Mouse (Mus musculus): Measurements from ENCODE around the gene Cops7a. TPM values are rescaled to one million over a fixed set of nuclear protein-coding genes. Genes with fewer than 3 reads are reported as not detected.

Gene Cops7a
- polyA plus RNA-seq, 1 experiment from 2014 or later: 49.6 TPM

- H3K36me3 ChIP-seq (ENCODE audit: control insufficient read depth, insufficient read depth): no peaks in the 10 kb centered on the region
- peaks cover 18% of the 10 kb centered on the region for H3K4me1 ChIP-seq (ENCODE audit: control insufficient read depth, low read depth, low read length)
- no peaks in the 10 kb centered on the region for H3K27me3 ChIP-seq (ENCODE audit: control insufficient read depth, insufficient read depth, low read depth, low read length)
- H3K9me3 ChIP-seq (replicated peaks; ENCODE audit: control insufficient read depth, low read length): no peaks in the 10 kb centered on the region
- peak overlapping the region; percentile 89 for H3K4me3 ChIP-seq (ENCODE audit: low read depth, low read length)
- no peak overlapping the region for H3K9ac ChIP-seq (ENCODE audit: low read depth, low read length)
- ATAC-seq (ENCODE audit: low read depth): no peak
- peak overlapping the region; percentile 96 for H3K4me2 ChIP-seq (ENCODE audit: low read depth, low read length)
- 89% methylated on average over 7 of the region's 7 CpGs for WGBS (ENCODE audit: insufficient replicate concordance)
- no peak overlapping the region for H3K27ac ChIP-seq (ENCODE audit: low read length)
Measured at GRCm38 (mm10) chr6:124966466-124967118, 1.3 kb upstream of the Cops7a start.

DNA sequence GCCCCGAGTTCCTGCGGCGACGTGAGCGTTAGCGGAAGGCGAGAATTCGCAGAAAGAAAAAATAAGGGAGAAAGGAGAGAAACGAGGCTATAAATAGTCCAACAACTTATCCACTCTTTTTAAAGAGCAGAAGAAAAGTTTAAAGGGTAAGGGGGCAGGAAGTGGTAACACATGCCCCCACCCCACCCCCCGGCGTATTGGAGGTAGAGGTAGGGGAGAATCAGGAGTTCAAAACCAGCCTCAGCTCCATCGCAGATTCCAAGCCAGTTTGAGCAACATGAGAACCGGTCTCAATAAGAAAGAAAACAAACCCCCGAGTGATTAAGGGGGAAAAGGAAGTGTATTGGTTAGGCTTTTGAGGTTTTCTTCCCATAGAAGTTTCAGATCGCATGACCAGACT, 409 bp upstream of the Cops7a start:
- Histone ChIP-seq H3K4me1 (ENCODE audit: control insufficient read depth, low read depth, low read length) (peaks cover 18% of the 10 kb centered on the region), H3K4me3 (ENCODE audit: low read depth, low read length) (peak overlapping the region; percentile 89), H3K36me3 (ENCODE audit: control insufficient read depth, insufficient read depth) (no peaks in the 10 kb centered on the region), H3K27ac (ENCODE audit: low read length) (peak overlapping the region; percentile 84), H3K4me2 (ENCODE audit: low read depth, low read length) (peak overlapping the region; percentile 96), H3K27me3 (ENCODE audit: control insufficient read depth, insufficient read depth, low read depth, low read length) (no peaks in the 10 kb centered on the region), H3K9ac (ENCODE audit: low read depth, low read length) (peak overlapping the region; percentile 87), H3K9me3 (replicated peaks; ENCODE audit: control insufficient read depth, low read length) (no peaks in the 10 kb centered on the region)
- WGBS (ENCODE audit: insufficient replicate concordance): 2% methylated on average over 15 of the region's 15 CpGs
- no peak for ATAC-seq (ENCODE audit: low read depth)

DNA sequence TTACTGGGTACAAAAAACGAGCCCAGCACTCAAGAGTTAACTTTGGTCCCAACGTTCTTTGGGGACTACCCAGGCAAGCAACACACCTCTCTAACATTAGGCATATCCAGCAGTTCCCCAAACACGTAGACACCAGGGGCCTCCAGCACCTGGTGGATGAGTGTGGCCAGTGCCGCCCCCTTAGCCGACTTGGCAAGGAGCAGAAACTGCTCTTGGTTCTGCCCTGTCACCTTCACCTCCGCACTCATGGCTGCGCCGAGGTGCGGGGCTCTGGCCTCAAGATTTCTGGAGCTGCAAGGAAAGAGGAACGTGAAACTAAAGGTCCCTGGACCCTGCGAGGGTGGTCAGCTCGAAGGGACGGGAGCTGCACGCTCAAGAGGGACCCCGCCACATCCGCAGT, 700 bp downstream of the Cops7a start:
- peak overlapping the region; percentile 84 for H3K27ac ChIP-seq (ENCODE audit: low read length)
- no peak for ATAC-seq (ENCODE audit: low read depth)
- peak overlapping the region; percentile 89 for H3K4me3 ChIP-seq (ENCODE audit: low read depth, low read length)
- H3K9me3 ChIP-seq (replicated peaks; ENCODE audit: control insufficient read depth, low read length): no peaks in the 10 kb centered on the region
- WGBS (ENCODE audit: insufficient replicate concordance): 14% methylated on average over 16 of the region's 16 CpGs
- H3K4me2 ChIP-seq (ENCODE audit: low read depth, low read length): peak overlapping the region; percentile 96
- H3K4me1 ChIP-seq (ENCODE audit: control insufficient read depth, low read depth, low read length): peaks cover 18% of the 10 kb centered on the region
- no peaks in the 10 kb centered on the region for H3K27me3 ChIP-seq (ENCODE audit: control insufficient read depth, insufficient read depth, low read depth, low read length)
- peak overlapping the region; percentile 87 for H3K9ac ChIP-seq (ENCODE audit: low read depth, low read length)
- H3K36me3 ChIP-seq (ENCODE audit: control insufficient read depth, insufficient read depth): no peaks in the 10 kb centered on the region; the same call in 1 of the 2 replicates

DNA sequence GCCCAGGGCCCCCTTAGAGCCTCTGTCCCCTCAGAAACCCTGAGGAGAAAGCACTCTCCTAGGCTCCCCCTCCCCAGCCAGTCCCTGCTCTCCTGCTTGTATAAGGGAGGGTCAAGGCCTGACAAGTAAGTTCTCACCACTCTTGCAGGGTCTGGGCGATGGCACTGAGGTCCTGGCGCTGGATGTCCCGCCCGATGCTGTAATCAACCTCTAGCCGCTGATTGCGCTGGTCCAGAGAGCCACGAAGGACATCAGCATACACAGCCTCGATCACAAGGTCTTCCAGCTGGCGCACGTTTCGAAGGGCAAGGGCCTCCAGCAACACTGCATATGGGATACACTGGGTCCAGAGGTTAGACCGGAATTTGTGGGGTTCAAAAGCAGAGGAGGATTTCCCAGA, 4.3 kb downstream of the Cops7a start:
- Histone ChIP-seq H3K9me3 (replicated peaks; ENCODE audit: control insufficient read depth, low read length) (no peaks in the 10 kb centered on the region), H3K4me1 (ENCODE audit: control insufficient read depth, low read depth, low read length) (peaks cover 12% of the 10 kb centered on the region), H3K27ac (ENCODE audit: low read length) (no peak overlapping the region), H3K9ac (ENCODE audit: low read depth, low read length) (no peak overlapping the region), H3K36me3 (ENCODE audit: control insufficient read depth, insufficient read depth) (no peaks in the 10 kb centered on the region; the same call in 1 of the 2 replicates), H3K4me3 (ENCODE audit: low read depth, low read length) (no peak overlapping the region), H3K4me2 (ENCODE audit: low read depth, low read length) (no peak overlapping the region), H3K27me3 (ENCODE audit: control insufficient read depth, insufficient read depth, low read depth, low read length) (no peaks in the 10 kb centered on the region)
- ATAC-seq (ENCODE audit: low read depth): no peak
- WGBS (ENCODE audit: insufficient replicate concordance): 89% methylated on average over 12 of the region's 12 CpGs

GRCm38 (mm10) chr6:124959960-124960359, 5.4 kb downstream of the Cops7a start:
- WGBS (ENCODE audit: insufficient replicate concordance): 79% methylated on average over 13 of the region's 13 CpGs
- Histone ChIP-seq H3K36me3 (ENCODE audit: control insufficient read depth, insufficient read depth) (no peaks in the 10 kb centered on the region; the same call in 1 of the 2 replicates), H3K9me3 (replicated peaks; ENCODE audit: control insufficient read depth, low read length) (no peaks in the 10 kb centered on the region), H3K4me2 (ENCODE audit: low read depth, low read length) (no peak overlapping the region), H3K9ac (ENCODE audit: low read depth, low read length) (no peak overlapping the region), H3K27me3 (ENCODE audit: control insufficient read depth, insufficient read depth, low read depth, low read length) (no peaks in the 10 kb centered on the region), H3K4me3 (ENCODE audit: low read depth, low read length) (no peak overlapping the region), H3K4me1 (ENCODE audit: control insufficient read depth, low read depth, low read length) (peaks cover 7% of the 10 kb centered on the region), H3K27ac (ENCODE audit: low read length) (no peak overlapping the region)
- no peak for ATAC-seq (ENCODE audit: low read depth)

GRCm38 (mm10) chr6:124958127-124958526, 7.2 kb downstream of the Cops7a start:
- no peaks in the 10 kb centered on the region; the same call in 1 of the 2 replicates for H3K36me3 ChIP-seq (ENCODE audit: control insufficient read depth, insufficient read depth)
- 64% methylated on average over 3 of the region's 3 CpGs for WGBS (ENCODE audit: insufficient replicate concordance)

DNA sequence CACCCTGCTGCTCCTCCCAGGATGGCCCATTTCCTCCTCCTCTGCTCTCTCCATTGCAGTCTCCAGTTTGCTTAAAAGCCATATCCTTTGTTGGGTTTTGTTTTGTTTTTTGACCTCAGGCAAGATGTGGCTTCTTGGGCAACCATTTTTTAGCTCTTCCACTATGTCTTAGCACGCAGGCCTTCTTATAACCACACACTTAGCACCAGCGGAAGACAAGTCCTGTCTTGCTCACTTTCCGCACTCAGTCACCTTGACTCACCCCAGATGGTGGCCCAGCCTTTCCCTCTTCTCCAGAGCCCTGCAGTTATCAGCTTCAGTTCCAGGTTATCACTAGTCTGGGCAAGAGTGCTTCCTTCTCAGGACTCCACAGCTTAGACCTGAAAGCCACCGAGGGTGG, 10.1 kb downstream of the Cops7a start:
- no peak overlapping the region for H3K9ac ChIP-seq (ENCODE audit: low read depth, low read length)
- no peak overlapping the region for H3K27ac ChIP-seq (ENCODE audit: low read length)
- H3K4me1 ChIP-seq (ENCODE audit: control insufficient read depth, low read depth, low read length): no peaks in the 10 kb centered on the region
- no peak overlapping the region for H3K4me2 ChIP-seq (ENCODE audit: low read depth, low read length)
- H3K36me3 ChIP-seq (ENCODE audit: control insufficient read depth, insufficient read depth): no peaks in the 10 kb centered on the region; the same call in 1 of the 2 replicates
- no peak for ATAC-seq (ENCODE audit: low read depth)
- no peaks in the 10 kb centered on the region for H3K9me3 ChIP-seq (replicated peaks; ENCODE audit: control insufficient read depth, low read length)
- H3K27me3 ChIP-seq (ENCODE audit: control insufficient read depth, insufficient read depth, low read depth, low read length): no peaks in the 10 kb centered on the region
- H3K4me3 ChIP-seq (ENCODE audit: low read depth, low read length): no peak overlapping the region
- whole genome bisulfite sequencing (ENCODE audit: insufficient replicate concordance): 73% methylated on average over 4 of the region's 4 CpGs

More at GRCm38 (mm10) chr6:124958127-124958526, 7.2 kb downstream of the Cops7a start:
- H3K4me2 ChIP-seq (ENCODE audit: low read depth, low read length): no peak overlapping the region
- no peak overlapping the region for H3K4me3 ChIP-seq (ENCODE audit: low read depth, low read length)
- ATAC-seq (ENCODE audit: low read depth): no peak
- no peaks in the 10 kb centered on the region for H3K4me1 ChIP-seq (ENCODE audit: control insufficient read depth, low read depth, low read length)
- H3K27ac ChIP-seq (ENCODE audit: low read length): no peak overlapping the region
- H3K9ac ChIP-seq (ENCODE audit: low read depth, low read length): no peak overlapping the region
- H3K9me3 ChIP-seq (replicated peaks; ENCODE audit: control insufficient read depth, low read length): no peaks in the 10 kb centered on the region
- no peaks in the 10 kb centered on the region for H3K27me3 ChIP-seq (ENCODE audit: control insufficient read depth, insufficient read depth, low read depth, low read length)

DNA sequence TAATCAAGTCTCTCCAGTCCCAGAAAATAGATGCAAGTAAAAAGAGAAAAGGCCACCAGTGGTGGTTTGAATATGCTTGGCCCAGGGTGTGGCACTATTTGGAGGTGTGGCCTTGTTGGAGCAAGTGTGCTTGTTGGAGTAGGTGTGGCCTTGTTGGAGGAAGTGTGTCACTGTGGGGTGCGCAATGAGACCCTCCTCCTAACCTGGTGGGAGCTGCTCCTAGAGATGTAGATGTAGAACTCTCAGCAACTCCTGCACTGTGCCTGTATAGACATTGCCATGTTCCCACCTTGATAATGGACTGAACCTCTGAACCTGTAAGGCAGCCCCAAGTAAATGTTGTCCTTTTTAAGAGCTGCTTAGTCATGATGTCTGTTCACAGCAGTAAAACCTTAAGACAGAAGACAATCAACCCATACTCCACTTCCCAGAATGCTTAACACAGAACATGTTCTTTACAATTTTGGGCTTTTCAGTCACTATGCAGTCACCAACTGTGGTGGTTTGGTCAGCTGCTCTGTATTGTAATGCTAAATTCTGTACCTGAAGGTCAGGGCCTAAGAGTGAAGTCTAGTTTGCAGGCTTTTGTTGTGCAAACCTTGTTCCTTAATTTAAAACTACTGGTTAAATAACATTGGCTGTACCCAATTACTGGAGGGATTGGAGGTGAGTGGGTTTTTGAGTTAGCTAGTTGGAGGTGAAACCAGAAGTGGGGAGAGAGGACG, 11.2 kb downstream of the Cops7a start:
- Histone ChIP-seq H3K27me3 (ENCODE audit: control insufficient read depth, insufficient read depth, low read depth, low read length) (no peaks in the 10 kb centered on the region), H3K4me3 (ENCODE audit: low read depth, low read length) (no peak overlapping the region), H3K4me2 (ENCODE audit: low read depth, low read length) (no peak overlapping the region), H3K9me3 (replicated peaks; ENCODE audit: control insufficient read depth, low read length) (no peaks in the 10 kb centered on the region), H3K36me3 (ENCODE audit: control insufficient read depth, insufficient read depth) (no peaks in the 10 kb centered on the region; the same call in 1 of the 2 replicates), H3K4me1 (ENCODE audit: control insufficient read depth, low read depth, low read length) (no peaks in the 10 kb centered on the region), H3K27ac (ENCODE audit: low read length) (no peak overlapping the region), H3K9ac (ENCODE audit: low read depth, low read length) (no peak overlapping the region)
- ATAC-seq (ENCODE audit: low read depth): no peak
- 75% methylated on average over 2 of the region's 2 CpGs for WGBS (ENCODE audit: insufficient replicate concordance)

DNA sequence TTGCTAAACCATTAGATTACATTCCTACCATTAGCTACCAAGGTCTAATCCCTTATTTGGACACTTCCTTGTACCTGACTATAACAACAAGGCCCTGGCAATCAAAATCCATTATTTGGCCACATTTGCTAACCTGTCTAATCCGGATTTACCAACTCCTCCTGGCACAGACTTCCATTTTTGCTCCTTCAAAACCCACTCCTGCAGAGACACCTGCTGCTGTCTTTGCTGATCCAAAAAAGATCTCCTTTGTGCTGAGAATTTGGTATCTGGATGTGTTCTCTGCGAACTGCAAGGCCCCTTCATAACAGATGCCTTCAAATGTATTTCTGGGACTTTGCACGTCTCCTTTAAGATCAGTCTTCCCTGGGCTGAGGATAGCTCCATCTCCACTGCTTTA, 21.8 kb downstream of the Cops7a start:
- Histone ChIP-seq H3K27ac (ENCODE audit: low read length) (no peak overlapping the region), H3K4me3 (ENCODE audit: low read depth, low read length) (no peak overlapping the region), H3K36me3 (ENCODE audit: control insufficient read depth, insufficient read depth) (no peaks in the 10 kb centered on the region), H3K4me1 (ENCODE audit: control insufficient read depth, low read depth, low read length) (no peaks in the 10 kb centered on the region), H3K9me3 (replicated peaks; ENCODE audit: control insufficient read depth, low read length) (no peaks in the 10 kb centered on the region), H3K27me3 (ENCODE audit: control insufficient read depth, insufficient read depth, low read depth, low read length) (no peaks in the 10 kb centered on the region), H3K9ac (ENCODE audit: low read depth, low read length) (no peak overlapping the region), H3K4me2 (ENCODE audit: low read depth, low read length) (no peak overlapping the region)
- 70% methylated on average over 3 of the region's 3 CpGs for WGBS (ENCODE audit: insufficient replicate concordance)
- no peak for ATAC-seq (ENCODE audit: low read depth)

All from liver, embryonic 16.5 days (tissue).